Mouse (Mus musculus): ENCODE results near the gene Krtap31-2.

Krtap31-2 gene

GRCm38 (mm10) chr11:99935991-99936390, at the start of gene Krtap31-2:
Gene Krtap31-2 (plus strand): TSS chr11:99936291.
- no peak for DNase-seq (ENCODE audit: low spot score)

DNA sequence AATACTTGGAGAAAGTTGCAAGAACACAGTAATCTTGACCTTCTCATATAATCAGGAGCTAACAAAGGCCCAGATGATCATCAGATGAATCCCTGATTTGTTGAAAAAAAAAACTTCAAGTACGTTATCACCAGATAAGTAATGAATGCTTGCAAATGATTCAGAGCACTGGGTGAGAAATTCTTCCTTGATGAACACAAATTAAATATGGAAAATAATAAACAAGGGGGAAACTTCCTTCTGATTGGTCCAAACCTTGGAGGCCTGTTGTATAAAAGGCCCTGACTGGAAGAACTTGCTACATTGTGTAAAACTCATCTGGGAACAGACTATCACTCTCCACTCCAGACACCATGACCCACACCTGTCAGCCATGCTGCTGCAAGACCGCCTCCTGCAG, 28.5 kb upstream of the Krtap31-2 start, which contains the start of gene Krtap31-1:
TSS of gene Krtap31-1 (plus strand) at position 301 of the 400 bp plus-strand sequence.
- DNase-seq (ENCODE audit: low spot score) = no peak

DNA sequence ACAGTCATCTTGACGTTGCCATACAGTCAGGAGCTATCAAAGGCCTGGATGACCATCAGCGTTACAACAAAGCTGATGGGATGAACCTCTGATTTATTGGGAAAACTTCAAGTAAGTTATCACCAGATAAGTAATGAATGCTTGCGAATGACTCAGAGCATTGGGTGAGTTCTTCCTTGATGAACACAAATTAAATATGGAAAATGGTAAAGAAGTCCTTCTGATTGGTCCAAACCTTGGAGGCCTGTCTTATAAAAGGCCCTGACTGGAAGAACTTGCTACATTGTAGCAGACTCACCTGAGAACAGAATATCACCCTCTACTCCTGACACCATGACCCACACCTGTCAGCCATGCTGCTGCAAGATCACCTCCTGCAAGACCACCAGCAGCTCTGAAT, 21.6 kb upstream of the Krtap31-2 start, which contains the start of gene Gm11565:
TSS of gene Gm11565 (plus strand) at position 301 of the 400 bp plus-strand sequence.
- no peak for DNase-seq (ENCODE audit: low spot score)

- no peak for DNase-seq (ENCODE audit: low spot score)
Observed at GRCm38 (mm10) chr11:99937751-99938264, 1.7 kb downstream of the Krtap31-2 start.

GRCm38 (mm10) chr11:99948175-99948574, 12.1 kb downstream of the Krtap31-2 start, which contains the start of gene Krtap9-5:
Gene Krtap9-5 (plus strand): TSS chr11:99948475.
- no peak for DNase-seq (ENCODE audit: low spot score)

GRCm38 (mm10) chr11:99964213-99964612, 28.1 kb downstream of the Krtap31-2 start:
- DNase-seq (ENCODE audit: low spot score) = no peak

- no peak for DNase-seq (ENCODE audit: low spot score)
Observed at GRCm38 (mm10) chr11:99965961-99966360, 29.9 kb downstream of the Krtap31-2 start.

DNA sequence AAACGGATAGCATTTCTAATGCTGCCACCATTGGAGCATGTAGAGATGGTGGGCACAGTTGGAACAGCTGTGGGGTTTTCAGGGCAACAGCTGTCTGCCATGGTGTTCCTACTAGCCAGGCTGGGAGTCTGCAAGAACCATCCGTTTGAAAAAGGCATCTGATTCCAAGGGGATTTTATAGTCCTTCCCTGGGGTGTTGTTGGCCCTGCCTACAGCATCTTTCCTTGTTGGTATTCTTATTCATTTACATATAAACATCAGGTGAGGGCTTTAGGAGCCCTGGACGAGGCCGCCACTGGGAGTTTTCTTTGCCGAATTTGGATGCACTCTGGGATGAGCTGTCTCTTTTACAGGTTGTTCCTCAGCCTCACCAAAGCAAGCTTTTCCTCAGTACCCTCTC, 42.9 kb downstream of the Krtap31-2 start, which contains the start of gene Krtap29-1:
TSS of gene Krtap29-1 (minus strand) at position 101 of the 400 bp plus-strand sequence.
- no peak for DNase-seq (ENCODE audit: low spot score)

GRCm38 (mm10) chr11:99982731-99983130, 46.6 kb downstream of the Krtap31-2 start:
- no peak for DNase-seq (ENCODE audit: low spot score)

DNA sequence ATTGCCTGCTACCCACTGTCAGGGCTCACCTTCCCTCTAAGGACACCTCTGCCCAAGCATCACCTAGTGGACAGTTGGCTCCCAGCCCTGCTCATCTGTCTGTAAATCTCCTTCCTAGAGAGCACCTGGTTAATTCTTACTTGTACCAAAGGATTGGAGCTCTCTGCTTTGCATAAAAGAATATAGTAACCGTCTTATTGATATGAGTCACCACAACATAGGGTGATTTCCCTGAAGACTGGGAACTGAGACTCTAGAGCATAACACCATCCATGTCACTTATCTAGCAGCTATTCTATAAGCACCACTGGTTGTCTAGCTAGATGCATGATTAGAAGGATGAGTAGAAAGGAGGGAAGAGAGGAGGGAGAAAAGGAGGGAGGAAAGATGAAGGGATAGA, 47.4 kb downstream of the Krtap31-2 start:
- no peak for DNase-seq (ENCODE audit: low spot score)

DNA sequence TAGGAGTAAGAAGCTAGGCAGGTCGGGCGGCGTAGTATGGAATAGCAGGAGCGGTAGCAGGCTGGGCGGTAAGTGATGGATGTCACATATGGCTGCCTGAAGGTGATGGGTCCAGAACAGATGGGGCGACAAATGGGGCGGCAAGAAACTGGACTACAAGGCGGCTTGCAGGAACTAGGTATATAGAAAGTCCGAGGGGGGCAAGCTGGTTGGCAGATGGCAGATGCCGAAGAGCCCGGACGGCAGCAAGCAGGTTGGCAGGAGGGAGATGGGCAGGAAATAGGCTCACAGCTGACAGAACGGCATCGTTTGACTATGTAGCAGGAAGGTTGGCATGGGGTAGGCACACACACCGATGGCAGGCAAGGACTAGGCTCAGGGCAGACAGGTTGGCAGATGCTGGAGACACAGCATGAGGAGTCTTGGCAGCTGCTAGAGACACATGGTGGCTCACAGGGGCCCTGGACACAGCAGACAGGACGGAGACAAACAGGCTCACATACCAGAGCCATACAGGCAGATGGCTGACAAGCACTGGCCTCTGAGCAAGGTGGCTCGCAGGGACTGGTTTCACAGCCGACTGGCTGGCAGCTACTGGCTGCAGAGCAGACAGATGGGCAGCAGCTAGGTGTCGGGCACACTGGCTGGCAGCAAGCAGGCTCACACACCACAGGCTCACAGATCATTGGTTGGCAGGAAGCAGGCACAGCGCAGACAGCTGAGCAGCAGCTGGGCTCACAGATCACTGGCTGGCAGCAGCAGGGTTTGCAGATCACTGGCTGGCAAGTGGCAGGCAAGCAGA, 49.4 kb downstream of the Krtap31-2 start:
- no peak for DNase-seq (ENCODE audit: low spot score)

DNA sequence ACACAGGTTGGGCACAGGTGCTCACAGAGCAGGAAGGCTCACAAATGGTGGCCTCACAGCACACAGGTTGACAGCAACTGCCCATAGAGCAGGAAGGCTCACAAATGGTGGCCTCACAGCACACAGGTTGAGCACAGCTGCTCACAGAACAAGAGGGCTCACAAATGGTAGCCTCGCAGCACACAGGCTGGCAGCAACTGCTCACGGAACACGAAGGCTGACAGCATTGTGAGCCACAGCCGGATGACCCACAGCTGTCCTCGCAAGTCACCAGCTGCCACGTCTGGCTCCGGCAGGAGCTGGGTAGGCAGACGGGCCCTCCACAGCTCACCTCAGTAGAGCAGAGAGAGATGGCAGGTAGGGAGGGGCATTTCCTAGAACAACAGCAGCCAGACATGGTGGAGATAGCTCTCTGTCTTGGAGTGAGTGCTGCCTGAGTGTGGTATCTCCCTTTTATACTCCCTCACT, 50.1 kb downstream of the Krtap31-2 start, which contains the start of gene Krtap16-1:
TSS of gene Krtap16-1 (minus strand) at position 418 of the 468 bp plus-strand sequence.
- DNase-seq (ENCODE audit: low spot score) = no peak

Measured in ovary, adult 18-20 months (tissue).